Mouse (Mus musculus) stomach, embryonic 16.5 days (tissue): ENCODE measurements around the gene Efcab3. TPM values are rescaled to one million over a fixed set of nuclear protein-coding genes. Genes with fewer than 3 reads are reported as not detected.
A peak's percentile ranks its signal among the peaks of the same experiment; 100 is the strongest.

Experiments
- ATAC-seq: fragments of 200-750 bp; cut with Nextera tagmentation; 2 replicates; pipeline ENCODE4 v1.8.0; 2017; ENCODE audit warnings: moderate number of reproducible peaks, moderate TSS enrichment; ENCODE audit not compliant: insufficient read depth, low FRiP score
- H3K27ac ChIP-seq: fragments of 300-500 bp; sonication (generic); 2 replicates; pipeline ENCODE4 v1.5.1; 2014; ENCODE audit warnings: low read length
- H3K27me3 ChIP-seq: fragments of 300-500 bp; sonication (generic); 2 replicates; pipeline ENCODE4 v1.6.1; 2014; ENCODE audit warnings: low read length, control low read depth, mixed read lengths; ENCODE audit not compliant: control insufficient read depth, insufficient read depth
- H3K36me3 ChIP-seq: fragments of 300-500 bp; sonication (generic); 2 replicates; pipeline ENCODE4 v1.6.1; 2014; ENCODE audit warnings: low read length; ENCODE audit not compliant: control insufficient read depth, insufficient read depth
- H3K4me1 ChIP-seq: fragments of 300-500 bp; sonication (generic); 2 replicates; pipeline ENCODE4 v1.6.1; 2014; ENCODE audit warnings: low read length, control low read depth, mixed read lengths; ENCODE audit not compliant: control insufficient read depth, insufficient read depth
- H3K4me2 ChIP-seq: fragments of 300-500 bp; sonication (generic); 2 replicates; pipeline ENCODE4 v1.6.1; 2014; ENCODE audit warnings: low read depth, low read length, mixed read lengths
- H3K4me3 ChIP-seq: fragments of 300-500 bp; sonication (generic); replicated peaks from 2 replicates; pipeline ENCODE4 v1.5.1; 2014; ENCODE audit warnings: mild to moderate bottlenecking, low read length
- H3K9ac ChIP-seq: fragments of 300-500 bp; sonication (generic); 2 replicates; pipeline ENCODE4 v1.6.1; 2014; ENCODE audit warnings: low read length
- H3K9me3 ChIP-seq: fragments of 300-500 bp; sonication (generic); replicated peaks from 2 replicates; pipeline ENCODE4 v1.6.1; 2016; ENCODE audit warnings: low read length, control low read depth; ENCODE audit not compliant: control insufficient read depth
- WGBS: fragments of 180-500 bp; shearing (Covaris S2); extraction: QIAGEN DNeasy Blood & Tissue Kit; methylation state at CpG from one replicate; pipeline ENCODE4 v1.1.7; 2014; 5-methylcytosine and 5-hydroxymethylcytosine counted together
- polyA plus RNA-seq: library from polyadenylated mRNA; unstranded; fragments of >200 nt; fragmentation: Nextera tagmentation; extraction: Ambion mirVana; gene quantifications from 2 replicates; pipeline ENCODE4 v1.2.1, GENCODE M21; 2015

The Efcab3 gene
- polyA plus RNA-seq, 1 experiment from 2014 or later = 0.23 TPM

DNA sequence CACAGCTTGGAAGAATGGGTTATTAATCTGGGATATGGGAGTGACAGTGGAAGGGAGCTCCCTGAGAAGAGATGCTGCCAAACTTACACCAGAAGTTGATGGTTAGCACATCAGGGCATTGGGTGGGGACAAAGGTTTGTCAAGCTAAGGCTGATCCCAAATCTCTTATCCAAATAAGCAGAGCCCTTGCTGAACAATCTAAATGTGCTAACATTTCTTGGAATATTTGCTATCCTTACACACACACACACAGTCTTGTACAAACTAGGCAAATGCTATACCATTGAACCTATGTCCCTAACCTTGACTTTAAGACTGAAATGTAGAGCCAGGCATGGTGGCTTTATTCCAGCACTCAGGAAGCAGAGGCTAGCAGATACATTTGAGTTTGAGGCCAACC is 80.2 kb downstream of the Efcab3 start:
- no peaks in the 10 kb centered on the region for H3K9me3 ChIP-seq
- H3K27me3 ChIP-seq = no peaks in the 10 kb centered on the region
- no peak for ATAC-seq
- H3K36me3 ChIP-seq = peaks cover 8% of the 10 kb centered on the region
- H3K4me3 ChIP-seq = no peak overlapping the region
- H3K9ac ChIP-seq = no peak overlapping the region
- no peaks in the 10 kb centered on the region for H3K4me1 ChIP-seq
- no peak overlapping the region for H3K27ac ChIP-seq
- no peak overlapping the region for H3K4me2 ChIP-seq

GRCm38 (mm10) chr11:105144084-105144483 is 80.7 kb downstream of the Efcab3 start:
- Histone ChIP-seq H3K9me3 (no peaks in the 10 kb centered on the region), H3K4me1 (no peaks in the 10 kb centered on the region), H3K4me2 (no peak overlapping the region), H3K27ac (no peak overlapping the region), H3K4me3 (no peak overlapping the region), H3K27me3 (no peaks in the 10 kb centered on the region), H3K36me3 (peaks cover 8% of the 10 kb centered on the region), H3K9ac (no peak overlapping the region)
- ATAC-seq = no peak
- 85% methylated on average over 3 of the region's 3 CpGs for WGBS

DNA sequence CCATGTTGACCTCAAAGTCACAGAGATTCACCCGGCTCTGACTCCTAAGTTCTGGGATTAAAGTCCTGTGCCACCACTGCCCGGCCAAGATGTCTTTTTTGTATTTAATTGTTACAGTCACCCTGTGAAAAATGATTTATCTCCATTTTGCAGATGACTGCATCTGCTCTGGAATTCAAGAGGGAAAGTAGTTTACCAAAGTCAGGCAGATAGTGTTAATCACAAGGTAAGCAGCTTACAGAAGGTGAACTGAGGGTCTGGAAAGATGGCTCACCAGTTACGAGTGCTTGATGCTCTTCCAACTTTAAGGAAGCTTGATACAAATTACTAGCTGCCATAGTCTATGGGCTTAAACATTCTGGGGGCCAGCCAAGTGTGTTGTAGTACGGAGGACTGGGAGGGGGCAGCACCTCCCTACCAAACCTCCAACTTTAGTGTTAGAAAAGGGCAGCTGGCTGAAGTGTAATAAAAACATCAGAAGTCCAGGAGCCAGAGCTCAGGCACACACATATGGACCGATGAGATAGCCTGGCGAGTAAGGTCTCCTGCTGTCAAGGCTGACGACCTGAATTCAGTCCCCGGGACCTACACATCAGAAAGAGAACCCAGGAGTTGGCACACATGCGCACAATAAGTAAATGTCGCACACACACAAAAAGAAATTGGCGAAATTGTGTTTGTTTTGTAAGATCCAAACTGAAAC is 81.3 kb downstream of the Efcab3 start:
- H3K4me3 ChIP-seq = no peak overlapping the region
- peaks cover 4% of the 10 kb centered on the region for H3K36me3 ChIP-seq
- no peak overlapping the region for H3K4me2 ChIP-seq
- H3K27me3 ChIP-seq = no peaks in the 10 kb centered on the region
- no peak overlapping the region for H3K9ac ChIP-seq
- no peak overlapping the region for H3K27ac ChIP-seq
- H3K4me1 ChIP-seq = no peaks in the 10 kb centered on the region
- no peak for ATAC-seq
- H3K9me3 ChIP-seq = no peaks in the 10 kb centered on the region
- 67% methylated on average over 11 of the region's 11 CpGs for WGBS

- WGBS = 72% methylated on average over 10 of the region's 10 CpGs
These were observed 81.8 kb downstream of the Efcab3 start for GRCm38 (mm10) chr11:105145211-105145610.

DNA sequence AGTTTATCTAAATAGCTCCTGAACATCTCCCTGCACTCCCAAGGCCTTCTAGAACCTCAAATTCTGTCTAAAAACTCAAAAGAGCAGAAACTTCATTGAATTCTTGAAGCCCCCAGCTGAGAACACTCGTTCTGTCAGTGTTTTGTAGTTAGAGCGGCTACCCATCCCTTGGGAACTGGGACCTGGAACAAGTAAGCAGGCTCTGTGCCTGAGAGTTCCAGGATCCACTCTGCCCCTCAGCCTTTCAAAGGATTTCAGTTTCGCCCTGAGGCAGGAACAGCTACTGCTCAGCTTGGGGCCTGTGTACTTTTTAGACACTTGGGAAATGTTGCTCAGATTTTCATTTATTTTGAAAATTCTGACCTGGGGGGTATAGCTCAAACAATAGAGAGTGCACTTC is 83.2 kb downstream of the Efcab3 start, which contains the start of gene Gm10842:
Gm10842 (plus strand) TSS at position 301 of the 400 bp plus-strand sequence.
- 75% methylated on average over 3 of the region's 3 CpGs for WGBS

More at GRCm38 (mm10) chr11:105145211-105145610, 81.8 kb downstream of the Efcab3 start:
- no peak overlapping the region for H3K27ac ChIP-seq
- H3K9ac ChIP-seq = no peak overlapping the region
- H3K4me2 ChIP-seq = no peak overlapping the region
- no peaks in the 10 kb centered on the region for H3K4me1 ChIP-seq
- no peak for ATAC-seq
- H3K4me3 ChIP-seq = no peak overlapping the region
- 0 out of 2 replicates have a peak, but pooled peaks cover 2% of the 10 kb centered on the region for H3K36me3 ChIP-seq
- H3K27me3 ChIP-seq = no peaks in the 10 kb centered on the region
- H3K9me3 ChIP-seq = no peaks in the 10 kb centered on the region

GRCm38 (mm10) chr11:105149353-105149752 is 86.0 kb downstream of the Efcab3 start:
- 55% methylated on average over 3 of the region's 3 CpGs for WGBS

More for the DNA sequence above, 83.2 kb downstream of the Efcab3 start, which contains the start of gene Gm10842:
- no peaks in the 10 kb centered on the region for H3K27me3 ChIP-seq
- no peak within 1 kb of the TSS for H3K4me2 ChIP-seq
- no peak for ATAC-seq
- H3K27ac ChIP-seq = no peak within 1 kb of the TSS
- no peak within 1 kb of the TSS for H3K4me3 ChIP-seq
- no peaks in the 10 kb centered on the region for H3K4me1 ChIP-seq
- 0 out of 2 replicates have a peak, but pooled peaks cover 2% of the 10 kb centered on the region for H3K36me3 ChIP-seq
- no peak within 1 kb of the TSS for H3K9ac ChIP-seq
- no peaks in the 10 kb centered on the region for H3K9me3 ChIP-seq

GRCm38 (mm10) chr11:105149766-105150165 is 86.4 kb downstream of the Efcab3 start:
- Histone ChIP-seq H3K36me3 (no peaks in the 10 kb centered on the region), H3K4me2 (no peak overlapping the region), H3K27me3 (no peaks in the 10 kb centered on the region), H3K4me3 (no peak overlapping the region), H3K4me1 (peaks cover 14% of the 10 kb centered on the region), H3K27ac (no peak overlapping the region), H3K9me3 (no peaks in the 10 kb centered on the region), H3K9ac (no peak overlapping the region)
- no peak for ATAC-seq
- 94% methylated on average over 1 of the region's 1 CpGs for WGBS

More at GRCm38 (mm10) chr11:105149353-105149752, 86.0 kb downstream of the Efcab3 start:
- H3K9me3 ChIP-seq = no peaks in the 10 kb centered on the region
- H3K36me3 ChIP-seq = no peaks in the 10 kb centered on the region
- no peak overlapping the region for H3K27ac ChIP-seq
- no peak overlapping the region for H3K4me3 ChIP-seq
- H3K27me3 ChIP-seq = no peaks in the 10 kb centered on the region
- no peak for ATAC-seq
- no peak overlapping the region for H3K4me2 ChIP-seq
- no peak overlapping the region for H3K9ac ChIP-seq
- peaks cover 14% of the 10 kb centered on the region for H3K4me1 ChIP-seq

DNA sequence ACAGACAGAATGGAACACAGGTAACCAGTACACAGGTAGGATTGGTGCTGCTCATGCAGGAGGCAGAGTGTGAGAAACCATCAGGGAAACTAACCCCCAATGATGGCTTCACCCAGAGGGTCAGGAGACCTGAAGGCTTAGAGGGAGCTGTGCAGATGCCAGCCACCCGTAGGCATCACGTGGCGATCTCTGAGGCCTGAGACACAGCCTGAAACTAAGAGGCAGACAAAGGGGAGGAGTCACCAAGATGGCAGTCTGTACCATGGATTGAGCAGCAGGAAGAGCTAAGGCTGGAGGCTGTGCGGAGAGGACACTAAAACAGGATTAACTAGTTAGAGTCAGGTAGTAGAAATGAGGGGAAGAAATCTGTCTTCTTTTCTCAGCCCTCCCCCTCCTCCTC is 87.3 kb downstream of the Efcab3 start:
- Histone ChIP-seq H3K27me3 (no peaks in the 10 kb centered on the region), H3K4me2 (no peak overlapping the region), H3K9ac (no peak overlapping the region), H3K4me1 (peaks cover 14% of the 10 kb centered on the region), H3K9me3 (no peaks in the 10 kb centered on the region), H3K36me3 (no peaks in the 10 kb centered on the region), H3K4me3 (no peak overlapping the region), H3K27ac (no peak overlapping the region)
- no peak for ATAC-seq
- WGBS = 75% methylated on average over 4 of the region's 4 CpGs

DNA sequence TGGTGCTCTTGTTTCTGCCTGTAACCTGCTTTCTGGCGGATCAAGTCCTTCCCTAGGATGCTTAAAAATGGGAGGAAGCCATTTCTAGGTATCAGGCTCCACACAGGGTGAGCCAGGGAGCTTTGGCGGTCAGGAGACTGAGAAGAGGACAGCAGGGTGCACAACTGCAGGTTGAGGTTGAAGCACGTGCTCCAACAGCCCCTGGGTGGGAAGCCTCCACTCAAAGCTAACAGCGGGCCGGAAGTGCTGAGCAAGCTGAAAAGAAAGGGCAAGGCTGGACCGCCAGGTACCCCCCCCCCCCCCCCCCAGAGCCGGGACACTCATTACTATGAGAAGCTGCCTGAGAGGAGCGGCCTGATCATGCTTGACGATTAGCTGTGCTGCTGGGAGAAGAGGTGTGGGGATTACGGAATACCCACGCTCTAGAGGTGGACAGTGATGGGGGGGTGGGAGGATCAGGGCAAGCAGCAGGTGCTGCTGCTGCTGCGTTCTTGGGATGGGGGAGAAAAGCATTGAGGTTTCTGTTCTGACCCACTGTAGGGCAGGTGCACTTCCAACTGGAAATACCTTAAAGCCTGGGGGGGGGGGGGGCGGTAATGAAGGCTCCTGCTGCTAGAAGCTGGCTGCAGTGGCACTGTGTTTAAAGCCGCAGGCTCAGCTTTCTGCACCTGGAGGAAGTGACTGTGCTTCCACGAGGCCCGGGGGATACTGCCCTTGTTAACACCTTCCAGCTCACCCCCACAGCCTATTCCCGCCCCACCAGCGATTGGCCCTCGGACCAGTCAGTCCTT is 88.0 kb downstream of the Efcab3 start:
- no peak for ATAC-seq
- no peaks in the 10 kb centered on the region for H3K27me3 ChIP-seq
- H3K4me2 ChIP-seq = peak overlapping the region; percentile 15; the same call in 1 of the 2 replicates
- H3K27ac ChIP-seq = no peak overlapping the region
- H3K36me3 ChIP-seq = no peaks in the 10 kb centered on the region
- no peak overlapping the region for H3K4me3 ChIP-seq
- H3K9ac ChIP-seq = no peak overlapping the region
- H3K4me1 ChIP-seq = peaks cover 14% of the 10 kb centered on the region
- H3K9me3 ChIP-seq = no peaks in the 10 kb centered on the region
- WGBS = 21% methylated on average over 19 of the region's 19 CpGs
